Mouse (Mus musculus) fat pad, adult 2 months (tissue): ENCODE data around the gene Dner.

Experiments used
- DNase-seq: peaks from one replicate; pipeline ENCODE4 v3.0.0-alpha.2; 2011; ENCODE audit warnings: low read depth, low spot score; ENCODE audit errors: extremely low read depth

Dner gene

GRCm38 (mm10) chr1:84449566-84450278 is 246.3 kb downstream of the Dner start:
- no peak for DNase-seq

GRCm38 (mm10) chr1:84443640-84444039 is 252.4 kb downstream of the Dner start:
- no peak for DNase-seq

DNA sequence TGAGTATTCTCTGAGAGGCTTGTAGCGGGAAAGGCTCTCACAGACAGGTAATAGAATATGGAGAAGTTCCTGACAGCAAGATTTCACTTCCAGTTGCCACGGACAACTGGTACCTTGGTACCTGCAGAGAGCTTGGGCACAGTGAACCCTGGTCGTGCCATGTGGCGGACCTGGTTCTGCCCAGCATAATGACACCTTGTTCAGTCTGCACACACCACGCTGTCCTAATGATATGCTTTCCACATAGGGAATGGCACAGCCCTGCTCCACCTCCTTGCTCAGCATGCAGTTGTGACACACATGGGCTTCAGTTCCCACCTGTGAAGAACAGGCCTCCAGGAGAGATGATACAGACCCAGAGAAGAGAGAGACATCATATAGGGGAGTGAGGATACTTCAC is 253.0 kb downstream of the Dner start:
- DNase-seq = no peak

- no peak for DNase-seq
Measured at GRCm38 (mm10) chr1:84441419-84441818, 254.6 kb downstream of the Dner start.

- DNase-seq = no peak
Measured at GRCm38 (mm10) chr1:84437565-84437964, 258.5 kb downstream of the Dner start.

GRCm38 (mm10) chr1:84436281-84436680 is 259.7 kb downstream of the Dner start:
- no peak for DNase-seq

GRCm38 (mm10) chr1:84433291-84433980 is 262.6 kb downstream of the Dner start:
- DNase-seq = no peak

DNA sequence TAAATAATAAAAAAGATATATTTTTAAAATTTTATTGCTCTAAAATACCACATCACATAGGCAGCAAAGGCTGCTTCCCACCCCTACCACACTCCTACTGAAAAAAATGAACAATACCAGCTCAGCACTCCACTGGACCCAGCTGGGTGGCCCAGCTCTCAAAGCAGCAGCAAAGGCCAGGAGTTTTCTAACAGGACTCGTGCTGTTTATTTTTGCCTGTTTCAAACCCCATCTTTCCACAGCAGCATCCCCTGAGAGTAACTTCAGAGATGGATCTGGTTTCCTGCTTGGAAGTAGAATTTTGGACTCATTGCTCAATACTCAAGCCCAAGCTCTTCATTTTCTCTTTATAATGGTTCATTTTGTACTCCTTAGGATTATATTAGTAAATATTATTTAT is 263.7 kb downstream of the Dner start:
- no peak for DNase-seq

DNA sequence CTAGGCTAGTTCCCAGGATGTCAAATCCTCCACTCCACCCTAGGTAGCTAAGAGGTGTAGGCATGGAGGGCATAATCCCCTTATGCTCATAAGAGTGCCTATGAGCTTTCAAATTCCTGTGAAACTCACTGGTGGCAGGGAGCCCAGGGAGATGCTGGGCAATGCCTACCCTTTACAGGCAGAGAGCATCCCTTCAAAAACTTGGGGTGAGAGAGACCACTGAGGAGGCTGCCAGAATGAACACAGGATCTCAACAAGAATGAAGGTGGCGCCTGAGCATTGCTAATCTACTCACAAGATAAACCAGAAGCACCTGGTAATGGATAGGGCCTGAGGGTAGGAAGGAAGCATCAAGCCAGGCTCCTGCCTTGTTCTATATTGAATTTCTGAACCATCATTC is 267.7 kb downstream of the Dner start:
- no peak for DNase-seq

GRCm38 (mm10) chr1:84427757-84428156 is 268.3 kb downstream of the Dner start:
- DNase-seq = no peak

DNA sequence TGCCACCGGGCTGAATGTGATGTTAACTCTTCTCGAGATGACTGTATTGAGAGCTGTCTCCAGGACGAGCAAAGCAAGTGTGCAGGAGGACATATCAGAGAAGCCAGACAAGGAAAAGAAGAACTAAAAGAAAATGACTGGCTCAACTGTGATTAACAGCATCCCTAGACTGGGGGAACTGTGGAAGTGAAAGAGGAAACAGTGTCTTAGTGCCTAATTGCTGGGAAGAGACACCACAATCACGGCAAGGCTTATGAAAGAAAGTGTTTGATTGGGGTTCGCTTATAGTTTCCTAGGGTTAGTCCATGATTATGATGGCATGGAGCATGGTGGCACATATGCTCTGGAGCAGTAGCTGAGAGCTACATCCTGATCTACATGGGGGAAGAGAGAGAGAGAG is 269.3 kb downstream of the Dner start:
- DNase-seq = no peak

DNA sequence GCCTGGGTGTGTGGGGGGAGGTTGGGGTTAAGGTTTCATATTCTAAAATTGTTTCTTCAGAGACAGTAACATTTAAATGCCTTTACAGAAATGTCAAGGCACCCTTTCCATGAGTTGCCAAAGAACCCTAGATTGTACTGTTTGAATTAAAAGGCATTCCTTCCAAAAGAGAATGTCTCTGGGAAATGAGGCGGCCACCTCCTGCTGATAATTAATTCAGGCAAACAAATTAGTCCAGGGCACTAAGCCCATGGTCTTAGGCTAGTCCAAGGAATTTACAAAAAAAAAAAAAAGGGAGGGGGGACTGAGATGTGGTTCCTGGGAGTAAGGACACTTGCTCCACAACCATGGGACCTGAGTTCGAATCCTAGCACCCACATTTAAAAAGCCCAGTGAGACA is 273.1 kb downstream of the Dner start:
- DNase-seq = no peak

GRCm38 (mm10) chr1:84421845-84422244 is 274.2 kb downstream of the Dner start:
- no peak for DNase-seq

DNA sequence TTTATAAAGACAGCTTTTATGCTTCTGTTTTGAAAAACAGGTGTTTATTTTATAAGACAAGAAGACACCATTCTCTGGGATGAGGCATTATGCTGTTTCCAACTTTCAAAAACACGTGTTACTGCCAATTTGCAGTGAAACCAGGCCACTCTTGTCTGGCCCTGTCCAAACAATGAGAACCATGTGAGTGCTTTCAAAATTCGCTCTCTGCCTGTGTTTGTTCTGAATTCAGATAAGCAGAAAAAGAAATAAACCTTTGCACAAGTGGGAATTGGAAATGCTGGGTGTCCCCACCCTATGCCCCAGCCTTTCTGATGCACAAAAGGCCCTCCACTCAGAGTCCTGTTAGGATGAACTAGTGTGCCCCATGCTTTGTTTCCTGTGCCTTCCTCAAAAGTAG is 276.6 kb downstream of the Dner start:
- DNase-seq = no peak

DNA sequence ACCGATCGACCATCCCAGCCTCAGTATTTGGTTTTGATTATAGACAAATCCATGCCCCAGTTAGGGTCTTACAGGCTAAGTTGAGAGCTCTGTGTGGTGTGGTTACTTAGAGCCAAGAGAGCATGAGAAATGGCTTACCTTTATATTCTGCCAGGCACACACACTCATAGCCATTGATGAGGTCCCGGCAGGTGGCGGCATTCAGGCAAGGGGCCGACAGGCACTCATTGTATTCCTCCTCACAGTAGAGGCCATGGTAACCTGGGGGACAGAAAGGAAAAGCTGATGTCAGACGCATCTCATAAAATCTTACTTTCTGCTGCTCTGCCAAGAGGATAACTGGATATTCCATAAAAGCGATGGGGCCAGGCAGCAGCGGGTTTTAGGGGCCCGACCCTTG is 277.5 kb downstream of the Dner start:
- no peak for DNase-seq

- no peak for DNase-seq
Measured at GRCm38 (mm10) chr1:84417761-84418238, 278.2 kb downstream of the Dner start.

GRCm38 (mm10) chr1:84417276-84417675 is 278.7 kb downstream of the Dner start:
- DNase-seq = no peak

DNA sequence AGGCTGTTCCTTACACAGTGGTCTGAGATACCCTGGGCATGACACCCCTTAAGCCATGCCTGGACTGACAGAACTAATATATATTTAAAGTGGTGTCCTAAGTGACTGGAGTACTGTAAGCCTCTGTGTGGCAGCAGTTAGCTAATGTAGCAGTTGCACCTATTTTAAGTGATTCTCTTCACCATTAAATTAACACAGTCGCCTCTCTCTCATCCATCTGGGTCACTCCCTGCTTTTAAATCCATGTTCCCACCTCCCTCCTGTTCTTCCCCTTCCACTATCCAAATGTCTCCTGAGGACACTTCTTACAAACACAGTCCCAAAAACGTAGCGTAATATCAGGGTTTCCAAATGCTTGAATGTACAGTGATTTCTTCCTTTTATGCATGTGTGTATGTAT is 281.6 kb downstream of the Dner start:
- no peak for DNase-seq

- DNase-seq = no peak
Measured at GRCm38 (mm10) chr1:84409514-84409913, 286.5 kb downstream of the Dner start.

- no peak for DNase-seq
Measured at GRCm38 (mm10) chr1:84408873-84409272, 287.1 kb downstream of the Dner start.

- no peak for DNase-seq
Measured at GRCm38 (mm10) chr1:84406891-84407290, 289.1 kb downstream of the Dner start.

GRCm38 (mm10) chr1:84405551-84406290 is 290.3 kb downstream of the Dner start:
- no peak for DNase-seq
